Mouse (Mus musculus) layer of hippocampus, postnatal 14 days (tissue): ENCODE results near the gene Rccd1. TPM values are rescaled to one million over a fixed set of nuclear protein-coding genes. Genes with fewer than 3 reads are reported as not detected.

Experiments used
- DNase-seq, 2 experiments: peaks; one replicate each; pipeline ENCODE4 v3.0.0; 2021 to 2022; ENCODE audit warnings: low spot score in 2 of 2, mixed read lengths in 1 of 2
- total RNA-seq, 2 experiments: library from RNA; stranded (reverse); gene quantifications; 2 replicates each; pipeline ENCODE4 v1.2.3; 2021

Rccd1 gene
- total RNA-seq, 2 experiments from 2014 or later, result 14.5 to 15.4 TPM

DNA sequence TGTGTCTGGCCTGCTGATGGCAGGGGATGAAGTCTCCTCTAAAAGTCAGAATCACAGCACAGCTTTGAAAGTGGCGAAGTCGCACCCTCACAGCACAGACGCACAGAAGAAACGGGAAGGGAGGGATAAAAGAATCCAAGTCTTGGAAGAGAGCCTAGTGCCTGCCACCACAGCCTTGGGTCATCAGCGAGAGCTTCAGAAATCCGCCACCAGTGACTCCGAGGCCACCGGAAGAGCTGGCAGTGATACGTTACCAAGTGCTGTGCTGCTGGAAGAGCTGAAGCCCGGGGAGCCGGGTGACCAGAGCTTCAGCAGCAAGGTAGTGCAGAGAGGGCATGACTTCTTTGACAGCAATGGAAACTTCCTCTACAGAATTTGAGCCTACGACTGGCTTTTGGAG, 59.6 kb downstream of the Rccd1 start:
- DNase-seq, result no peak

DNA sequence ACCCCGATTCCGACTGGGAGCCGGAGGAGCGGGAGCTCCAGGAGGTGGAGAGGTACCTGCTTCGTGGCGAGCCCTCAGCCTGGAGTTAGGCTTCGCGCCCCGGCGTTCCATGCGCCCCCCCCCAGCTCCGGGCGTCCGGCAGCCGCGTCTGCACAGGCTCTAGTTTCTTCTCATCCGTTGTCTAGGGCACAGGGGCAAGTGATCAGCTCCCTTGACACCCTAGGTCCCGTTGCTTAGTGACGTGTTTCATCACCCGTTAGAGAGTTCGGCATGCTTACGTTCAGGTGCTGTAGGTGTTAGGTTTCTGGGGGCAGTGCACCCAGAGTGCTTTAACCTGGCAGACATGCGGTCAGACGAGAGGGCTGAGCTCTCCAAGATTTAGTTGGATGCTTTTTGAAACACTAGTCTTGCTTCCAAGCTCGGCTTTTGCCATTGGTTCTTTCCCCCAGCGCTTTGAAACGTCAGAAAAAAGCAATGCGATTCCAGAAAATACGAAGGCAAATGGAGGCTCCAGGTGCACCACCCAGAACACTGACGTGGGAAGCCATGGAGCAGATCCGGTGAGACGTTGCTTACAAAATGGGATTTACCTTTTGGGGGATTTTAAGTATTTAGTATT, 62.8 kb downstream of the Rccd1 start:
- DNase-seq, result peak; percentile 29 to 34

GRCm38 (mm10) chr7:80260625-80261371, 63.5 kb downstream of the Rccd1 start, which contains the start of gene Ngrn:
Gene Ngrn, plus strand, starts transcription at chr7:80261215.
- peak; percentile 73 to 87 for DNase-seq

DNA sequence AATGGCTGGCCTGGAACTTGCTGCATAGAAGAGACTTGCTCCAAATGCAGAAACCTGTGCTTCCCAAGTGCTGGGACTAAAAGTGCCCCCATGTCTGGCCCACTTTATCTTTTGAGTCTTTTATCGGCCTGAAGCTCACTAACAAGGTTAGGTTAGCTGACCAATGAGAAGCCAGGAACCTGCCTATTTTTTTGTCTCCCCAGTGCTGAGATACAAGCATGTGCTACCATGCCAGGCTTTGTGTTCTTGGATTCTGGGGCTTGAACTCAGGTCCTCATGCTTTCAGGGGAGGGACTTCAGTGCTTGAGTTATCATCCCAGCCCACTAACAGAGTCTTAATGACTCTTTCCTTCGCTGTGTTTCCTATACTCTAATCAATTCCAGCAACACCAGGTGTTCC, 66.5 kb downstream of the Rccd1 start:
- DNase-seq, result no peak

DNA sequence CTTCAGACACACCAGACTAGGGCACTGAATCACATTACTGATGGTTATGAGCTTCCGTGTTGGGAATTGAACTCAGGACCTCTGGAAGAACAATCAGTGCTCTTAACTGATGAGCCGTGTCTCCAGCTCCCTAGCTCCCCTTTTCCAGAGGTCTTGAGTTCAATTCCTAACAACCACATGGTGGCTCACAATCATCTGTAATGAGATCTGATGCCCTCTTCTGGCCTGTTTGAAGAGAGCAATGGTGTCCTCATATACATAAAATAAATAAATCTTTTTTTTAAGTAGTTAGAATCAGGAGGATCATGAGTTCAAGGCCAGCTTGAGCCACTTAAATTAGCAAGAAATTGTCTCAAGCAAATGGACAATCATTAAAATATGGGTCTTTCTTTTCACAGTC, 68.3 kb downstream of the Rccd1 start:
- DNase-seq, result no peak

DNA sequence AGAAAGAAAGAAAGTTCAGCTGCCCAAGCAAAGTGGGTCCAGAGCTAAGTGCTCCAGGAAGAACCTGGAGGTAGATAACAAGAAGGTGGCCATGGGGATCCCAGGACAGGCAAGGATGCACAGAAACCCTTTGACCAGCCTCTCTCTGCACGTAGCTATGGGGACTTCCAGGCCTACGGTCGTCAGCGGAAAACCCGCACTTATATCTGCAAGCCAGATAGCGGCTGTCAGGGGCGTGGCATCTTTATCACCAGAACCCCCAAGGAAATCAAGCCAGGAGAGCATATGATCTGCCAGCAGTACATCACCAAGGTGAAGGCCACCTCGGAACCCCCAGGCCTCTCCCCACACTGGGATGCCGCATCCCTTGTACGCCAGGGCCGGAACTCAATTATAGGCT, 71.4 kb downstream of the Rccd1 start:
- no peak for DNase-seq

DNA sequence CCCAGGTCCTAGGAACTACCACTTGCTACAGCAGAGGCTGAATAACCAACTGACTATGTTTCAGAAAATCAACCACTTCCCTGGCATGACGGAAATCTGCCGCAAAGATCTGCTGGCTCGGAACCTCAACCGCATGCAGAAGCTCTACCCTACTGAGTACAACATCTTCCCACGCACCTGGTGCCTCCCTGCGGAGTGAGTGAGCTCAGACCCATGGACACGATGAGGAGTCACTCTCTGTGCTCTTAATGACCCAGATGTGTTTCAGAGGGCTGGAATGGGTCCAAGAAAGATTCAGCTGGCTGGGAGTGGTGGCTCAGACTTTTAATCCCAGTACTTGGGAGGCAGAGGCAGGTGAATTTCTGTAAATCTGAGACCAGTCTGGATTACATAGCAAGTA, 71.8 kb downstream of the Rccd1 start:
- DNase-seq, result no peak

DNA sequence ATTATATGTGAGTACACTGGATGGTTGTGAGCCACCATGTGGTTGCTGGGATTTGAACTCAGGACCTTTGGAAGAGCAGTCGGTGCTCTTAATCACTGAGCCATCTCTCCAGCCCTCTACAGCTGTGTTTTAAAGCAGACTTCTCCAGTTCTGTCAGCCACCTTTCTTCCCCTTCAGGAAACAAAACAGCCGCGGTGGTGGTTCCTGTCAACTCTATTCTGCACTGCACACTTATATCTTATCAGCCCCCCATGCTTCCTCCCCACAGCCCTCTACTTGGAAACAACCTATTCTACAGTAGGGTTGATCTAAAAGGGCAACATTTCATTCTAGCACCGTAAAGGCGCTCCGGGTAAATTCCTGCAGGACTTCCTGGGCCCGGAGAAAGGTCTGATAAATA, 77.4 kb downstream of the Rccd1 start:
- DNase-seq, result no peak

DNA sequence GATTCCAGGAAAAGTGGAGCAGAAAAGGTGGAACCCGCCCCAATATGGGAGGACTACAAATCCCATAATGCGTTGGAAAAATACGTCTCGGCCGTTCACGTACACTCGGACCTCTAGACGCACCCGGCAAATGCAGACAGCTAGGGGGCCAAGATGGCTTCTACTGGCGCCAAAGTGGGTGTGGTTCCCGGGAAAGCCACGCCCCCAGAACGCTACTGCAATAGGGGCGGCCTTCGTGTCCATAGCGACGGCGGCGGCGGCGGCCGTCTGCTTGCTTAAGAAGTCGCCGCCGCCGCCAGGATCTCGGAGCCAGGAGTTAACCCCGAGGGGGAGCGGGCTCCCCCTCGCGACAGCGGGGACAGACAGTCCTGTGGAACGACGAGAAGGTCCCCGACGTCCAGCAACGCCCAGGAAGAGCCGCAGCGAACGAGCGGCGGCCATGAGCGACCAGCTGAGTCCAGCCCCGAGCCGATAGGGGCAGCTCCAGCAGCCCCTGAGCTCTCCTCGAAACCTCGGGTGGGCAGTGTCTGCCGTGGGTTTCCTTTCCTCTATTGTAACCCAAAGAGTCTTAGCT, 78.0 kb downstream of the Rccd1 start, which contains the start of gene Ttll13:
Gene Ttll13, plus strand, starts transcription at position 229 of the 574 bp plus-strand sequence.
- DNase-seq, result peak; percentile 93 to 97

DNA sequence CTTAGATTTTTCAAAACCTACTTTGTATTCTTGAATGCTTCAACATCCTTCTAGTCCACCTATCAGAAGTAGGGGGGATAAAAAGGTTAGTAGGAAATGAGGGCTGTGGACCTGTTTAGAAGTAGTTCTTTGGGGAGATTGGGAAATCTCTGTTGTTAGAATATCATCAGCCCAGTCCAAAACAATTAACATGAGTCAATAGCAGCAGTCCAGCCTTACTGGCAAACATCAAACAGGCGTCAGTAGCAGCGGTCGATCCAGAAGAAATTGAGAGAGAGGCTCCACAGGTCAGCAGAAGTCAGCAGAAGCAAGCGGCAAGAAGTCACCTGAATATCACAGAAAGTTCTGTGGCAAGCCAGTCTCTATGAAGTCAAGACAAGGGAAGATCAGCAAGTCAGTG, 79.4 kb downstream of the Rccd1 start:
- DNase-seq, result no peak

Other genes with a start within 250 kb of the Rccd1 start
- 10 to 100 TPM; 70.9 to 75.8 TPM for gene Idh2, start 209.1 kb downstream of the Rccd1 start, total RNA-seq
- gene Sema4b, start 137.6 kb downstream of the Rccd1 start, total RNA-seq, result 10 to 100 TPM; 25.2 to 25.7 TPM
- gene Cib1, start 91.6 kb downstream of the Rccd1 start, total RNA-seq, result 10 to 100 TPM; 28.1 to 28.8 TPM
- 1 to 10 TPM; 6.3 to 6.4 TPM for gene Gdpgp1, start 91.6 kb downstream of the Rccd1 start, total RNA-seq
- gene Ttll13, start 78.1 kb downstream of the Rccd1 start, total RNA-seq, result 1 to 10 TPM in 1 of 2 experiments, under 1 TPM in 1; 0.95 to 1.6 TPM
- gene Ngrn, start 63.2 kb downstream of the Rccd1 start, total RNA-seq, result 10 to 100 TPM; 38.9 to 39.3 TPM
- 10 to 100 TPM; 21.4 TPM for gene Vps33b, start 54.8 kb downstream of the Rccd1 start, total RNA-seq
- gene Prc1, start 30.0 kb downstream of the Rccd1 start, total RNA-seq, result 1 to 10 TPM; 2.4 to 4.9 TPM
- 10 to 100 TPM; 40.6 to 47.9 TPM for gene Unc45a, start 16.6 kb upstream of the Rccd1 start, total RNA-seq
- gene Hddc3, start 18.6 kb upstream of the Rccd1 start, total RNA-seq, result 10 to 100 TPM; 45.8 to 46.3 TPM
- gene Man2a2, start 46.9 kb upstream of the Rccd1 start, total RNA-seq, result 100 to 1,000 TPM; 124 to 139 TPM
- gene Fes, start 63.5 kb upstream of the Rccd1 start, total RNA-seq, result 1 to 10 TPM; 5.6 to 9.9 TPM
- 10 to 100 TPM; 48.7 to 50.3 TPM for gene Furin, start 81.0 kb upstream of the Rccd1 start, total RNA-seq
- 1 to 10 TPM; 4.6 to 6.3 TPM for gene Blm, start 210.7 kb upstream of the Rccd1 start, total RNA-seq